Mouse (Mus musculus) testis, adult 2 months (tissue): ENCODE results near the gene Morn2.

Source experiments
- CTCF ChIP-seq: fragments of 200-500 bp; IDR thresholded peaks from 2 replicates; pipeline ENCODE4 v1.5.1; 2012; ENCODE audit warnings: low read depth, mild to moderate bottlenecking, inconsistent platforms, low read length, moderate library complexity; ENCODE audit not compliant: control insufficient read depth, insufficient read depth, insufficient replicate concordance
- POLR2A ChIP-seq: fragments of 200-500 bp; IDR thresholded peaks from 2 replicates; pipeline ENCODE4 v1.6.1; 2012; ENCODE audit warnings: low read depth, mild to moderate bottlenecking, inconsistent platforms, low read length, moderate library complexity; ENCODE audit not compliant: control insufficient read depth

DNA sequence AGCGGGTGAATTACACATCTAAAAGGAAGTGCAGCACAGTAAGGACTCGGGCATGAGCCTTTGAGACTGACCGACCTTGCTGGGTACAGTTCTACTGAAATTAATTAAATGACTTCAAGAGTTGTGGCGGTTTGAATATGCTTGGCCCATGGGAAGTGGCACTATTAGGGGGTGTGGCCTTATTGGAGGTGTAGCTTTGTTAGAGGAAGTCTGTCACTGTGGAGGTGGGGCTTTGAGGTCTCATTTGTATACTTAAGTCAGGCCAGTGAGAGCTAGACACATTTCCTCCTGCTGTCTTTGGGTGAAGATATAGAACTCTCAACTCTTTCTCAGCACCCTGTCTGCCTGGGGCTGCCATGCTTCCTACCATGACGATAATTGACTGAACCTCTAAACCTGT lies 35.6 kb upstream of the Morn2 start:
- TF ChIP-seq POLR2A (no peak), CTCF (no peak)
